Mouse (Mus musculus): Measurements from ENCODE around the gene Grik1. TPM values are rescaled to one million over a fixed set of nuclear protein-coding genes. Genes with fewer than 3 reads are reported as not detected.

Grik1 gene
- polyA plus RNA-seq, 1 experiment from 2014 or later = 0.59 TPM

- ATAC-seq (ENCODE audit: insufficient number of reproducible peaks, low FRiP score) = no peak
- no peaks in the 10 kb centered on the region for H3K27me3 ChIP-seq (replicated peaks)
- H3K36me3 ChIP-seq = no peaks in the 10 kb centered on the region
- H3K4me1 ChIP-seq (replicated peaks) = no peaks in the 10 kb centered on the region
- WGBS = 76% methylated on average over 1 of the region's 1 CpGs
- no peaks in the 10 kb centered on the region for H3K9me3 ChIP-seq (replicated peaks)
- no peak overlapping the region for H3K9ac ChIP-seq
- H3K4me3 ChIP-seq = no peak overlapping the region
- H3K4me2 ChIP-seq = no peak overlapping the region
- H3K27ac ChIP-seq (ENCODE audit: poor library complexity, severe bottlenecking) = no peak overlapping the region
These were observed 428.3 kb downstream of the Grik1 start for GRCm38 (mm10) chr16:87861722-87862121.

GRCm38 (mm10) chr16:87853451-87854085 is 436.5 kb downstream of the Grik1 start:
- Histone ChIP-seq H3K9me3 (replicated peaks) (no peaks in the 10 kb centered on the region; the same call in 1 of the 2 replicates), H3K4me3 (no peak overlapping the region)
- 77% methylated on average over 3 of the region's 3 CpGs for WGBS

GRCm38 (mm10) chr16:87851550-87851949 is 438.5 kb downstream of the Grik1 start:
- H3K36me3 ChIP-seq = no peaks in the 10 kb centered on the region
- no peaks in the 10 kb centered on the region for H3K27me3 ChIP-seq (replicated peaks)
- H3K9ac ChIP-seq = no peak overlapping the region
- no peak overlapping the region for H3K4me3 ChIP-seq
- H3K4me1 ChIP-seq (replicated peaks) = no peaks in the 10 kb centered on the region; the same call in 1 of the 2 replicates
- no peak overlapping the region for H3K27ac ChIP-seq (ENCODE audit: poor library complexity, severe bottlenecking)
- no peak overlapping the region for H3K4me2 ChIP-seq
- H3K9me3 ChIP-seq (replicated peaks) = no peaks in the 10 kb centered on the region; the same call in 1 of the 2 replicates
- WGBS = 76% methylated on average over 2 of the region's 2 CpGs
- ATAC-seq (ENCODE audit: insufficient number of reproducible peaks, low FRiP score) = no peak

More at GRCm38 (mm10) chr16:87853451-87854085, 436.5 kb downstream of the Grik1 start:
- H3K27ac ChIP-seq (ENCODE audit: poor library complexity, severe bottlenecking) = no peak overlapping the region
- no peak overlapping the region for H3K4me2 ChIP-seq
- no peaks in the 10 kb centered on the region; the same call in 1 of the 2 replicates for H3K4me1 ChIP-seq (replicated peaks)
- ATAC-seq (ENCODE audit: insufficient number of reproducible peaks, low FRiP score) = no peak
- no peaks in the 10 kb centered on the region for H3K36me3 ChIP-seq
- H3K9ac ChIP-seq = no peak overlapping the region
- no peaks in the 10 kb centered on the region for H3K27me3 ChIP-seq (replicated peaks)

- no peak for ATAC-seq (ENCODE audit: insufficient number of reproducible peaks, low FRiP score)
- H3K27me3 ChIP-seq (replicated peaks) = no peaks in the 10 kb centered on the region
- no peak overlapping the region for H3K27ac ChIP-seq (ENCODE audit: poor library complexity, severe bottlenecking)
- no peak overlapping the region for H3K9ac ChIP-seq
- H3K9me3 ChIP-seq (replicated peaks) = no peaks in the 10 kb centered on the region; the same call in 1 of the 2 replicates
- WGBS = 83% methylated on average over 3 of the region's 3 CpGs
- H3K36me3 ChIP-seq = no peaks in the 10 kb centered on the region
- H3K4me3 ChIP-seq = no peak overlapping the region
- H3K4me2 ChIP-seq = no peak overlapping the region
- no peaks in the 10 kb centered on the region for H3K4me1 ChIP-seq (replicated peaks)
These were observed 441.3 kb downstream of the Grik1 start for GRCm38 (mm10) chr16:87848799-87849198.

Other genes starting within 250 kb of the Grik1 start
- gene Cldn17, start 216.7 kb upstream of the Grik1 start, polyA plus RNA-seq (2016; fragmentation: Nextera tagmentation; extraction: Ambion mirVana) = not detected in 2 replicates

Measured in heart, embryonic 12.5 days (tissue).